In the genomic region with DNA sequence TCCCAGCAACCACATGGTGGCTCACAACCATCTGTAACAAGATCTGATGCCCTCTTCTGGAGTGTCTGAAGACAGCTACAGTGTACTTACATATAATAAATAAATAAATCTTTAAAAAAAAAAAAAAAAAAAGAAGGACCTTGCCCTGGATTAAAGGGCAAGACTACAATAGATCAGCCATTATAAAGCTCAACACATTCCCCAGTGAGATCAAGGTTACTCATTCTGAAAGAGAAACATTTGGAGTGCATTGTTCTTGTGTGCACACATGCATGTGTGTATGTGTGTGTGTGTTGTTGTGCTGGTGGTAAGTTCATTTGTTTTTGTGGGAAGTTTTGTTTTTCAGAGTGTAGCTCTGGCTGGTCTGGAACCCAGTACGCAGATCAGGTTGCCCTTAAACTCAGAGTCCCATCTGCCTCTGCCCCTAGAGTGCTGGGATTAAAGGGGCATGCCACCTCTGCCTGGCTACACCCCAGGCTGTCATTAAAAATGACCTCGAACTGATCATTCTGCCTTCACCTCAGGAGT, we compare ENCODE assay signal across 18 mouse cellular contexts. TPM values are rescaled to one million over a fixed set of nuclear protein-coding genes. Genes with fewer than 3 reads are reported as not detected.
DNase-seq lines count a peak whose midpoint lies in the region; ATAC-seq and TF ChIP-seq lines count a peak whose summit lies in the region.
"Had no signal": no experiment of that assay in that cellular context is flagged by ENCODE, and none has a peak within 500 bp of the region (broad histone marks: within the 10 kb centered on the region; RNA-seq: fewer than 3 reads in every experiment).

No protein-coding gene starts in this region.

- ATAC-seq in midbrain, embryonic 11.5 days (ENCODE audit: low FRiP score), result no peak
- ATAC-seq in midbrain, embryonic 16.5 days, result no peak
- peak; percentile 73 for ATAC-seq in intestine, postnatal 0 days
- ATAC-seq: forebrain, embryonic 15.5 days had no signal

- no peaks in the 10 kb centered on the region for H3K27me3 ChIP-seq in midbrain, embryonic 11.5 days (ENCODE audit: control insufficient read depth, insufficient read depth, low read length)
- H3K27me3 ChIP-seq in midbrain, embryonic 16.5 days (ENCODE audit: control insufficient read depth, insufficient read depth, low read depth, low read length), result no peaks in the 10 kb centered on the region
- H3K27me3 ChIP-seq in intestine, postnatal 0 days (replicated peaks; ENCODE audit: control insufficient read depth, insufficient read depth, low read length), result no peaks in the 10 kb centered on the region
- H3K27me3 ChIP-seq: CH12.LX; embryonic facial prominence, embryonic 12.5 days; forebrain, embryonic 15.5 days; heart, embryonic 13.5 days had no signal

- no peaks in the 10 kb centered on the region for H3K4me1 ChIP-seq in midbrain, embryonic 11.5 days (ENCODE audit: control insufficient read depth, insufficient read depth, low read length)
- H3K4me1 ChIP-seq in midbrain, embryonic 16.5 days (ENCODE audit: control insufficient read depth, insufficient read depth, low read length), result peaks cover 3% of the 10 kb centered on the region; the same call in 1 of the 2 replicates
- no peaks in the 10 kb centered on the region; the same call in 1 of the 2 replicates for H3K4me1 ChIP-seq in intestine, postnatal 0 days (replicated peaks; ENCODE audit: control insufficient read depth, insufficient read depth, low read length)
- H3K4me1 ChIP-seq: embryonic facial prominence, embryonic 12.5 days; forebrain, embryonic 15.5 days had no signal

- H3K4me3 ChIP-seq in midbrain, embryonic 11.5 days (ENCODE audit: low read depth, low read length), result no peak overlapping the region
- no peak overlapping the region for H3K4me3 ChIP-seq in midbrain, embryonic 16.5 days (ENCODE audit: low read depth, low read length)
- H3K4me3 ChIP-seq in intestine, postnatal 0 days (ENCODE audit: low read depth, low read length), result no peak overlapping the region
- H3K4me3 ChIP-seq: embryonic facial prominence, embryonic 12.5 days; forebrain, embryonic 15.5 days; heart, embryonic 13.5 days had no signal

- no peak overlapping the region for H3K4me2 ChIP-seq in midbrain, embryonic 11.5 days
- H3K4me2 ChIP-seq in midbrain, embryonic 16.5 days (ENCODE audit: low read length), result no peak overlapping the region
- H3K4me2 ChIP-seq in intestine, postnatal 0 days (replicated peaks; ENCODE audit: low read depth), result no peak overlapping the region
- H3K4me2 ChIP-seq: embryonic facial prominence, embryonic 12.5 days; forebrain, embryonic 15.5 days; heart, embryonic 13.5 days had no signal

- no peak for TF ChIP-seq CTCF in intestine, postnatal 0 days (IDR thresholded peaks at IDR 0.05; ENCODE audit: low read depth)

- H3K36me3 ChIP-seq in midbrain, embryonic 11.5 days (ENCODE audit: control insufficient read depth, insufficient read depth, low read length), result no peaks in the 10 kb centered on the region; the same call in 1 of the 2 replicates
- no peaks in the 10 kb centered on the region for H3K36me3 ChIP-seq in midbrain, embryonic 16.5 days (ENCODE audit: control insufficient read depth, insufficient read depth, low read length)
- H3K36me3 ChIP-seq in intestine, postnatal 0 days (ENCODE audit: control insufficient read depth, insufficient read depth), result no peaks in the 10 kb centered on the region
- H3K36me3 ChIP-seq: forebrain, embryonic 15.5 days had no signal

- H3K9ac ChIP-seq in midbrain, embryonic 11.5 days (ENCODE audit: low read length), result no peak overlapping the region
- no peak overlapping the region for H3K9ac ChIP-seq in midbrain, embryonic 16.5 days (ENCODE audit: low read depth, low read length)
- H3K9ac ChIP-seq in intestine, postnatal 0 days (ENCODE audit: low read depth, low read length), result no peak overlapping the region
- H3K9ac ChIP-seq: embryonic facial prominence, embryonic 12.5 days; forebrain, embryonic 15.5 days; heart, embryonic 13.5 days had no signal

- H3K9me3 ChIP-seq in midbrain, embryonic 11.5 days (ENCODE audit: control insufficient read depth, low read length), result no peaks in the 10 kb centered on the region
- no peaks in the 10 kb centered on the region for H3K9me3 ChIP-seq in midbrain, embryonic 16.5 days (replicated peaks; ENCODE audit: control insufficient read depth, low read length, poor library complexity, severe bottlenecking)
- H3K9me3 ChIP-seq in intestine, postnatal 0 days (ENCODE audit: control insufficient read depth), result no peaks in the 10 kb centered on the region
- H3K9me3 ChIP-seq: forebrain, embryonic 15.5 days had no signal

- H3K27ac ChIP-seq in midbrain, embryonic 11.5 days (ENCODE audit: low read depth, low read length), result no peak overlapping the region
- no peak overlapping the region for H3K27ac ChIP-seq in midbrain, embryonic 16.5 days (ENCODE audit: low read length)
- H3K27ac ChIP-seq in intestine, postnatal 0 days (ENCODE audit: low read depth, low read length), result no peak overlapping the region
- H3K27ac ChIP-seq: embryonic facial prominence, embryonic 12.5 days; forebrain, embryonic 15.5 days; heart, embryonic 13.5 days had no signal

- 86% methylated on average over 2 of the region's 2 CpGs for WGBS in midbrain, embryonic 11.5 days
- WGBS in midbrain, embryonic 16.5 days, result 77% methylated on average over 2 of the region's 2 CpGs
- 63% methylated on average over 2 of the region's 2 CpGs for WGBS in intestine, postnatal 0 days

- DNase-seq in kidney, adult 8-10 months, result peak; percentile 30 to 37
- no peak for DNase-seq in kidney, postnatal 25 days
- DNase-seq in midbrain, embryonic 11.5 days (ENCODE audit: low spot score, missing footprints), result peak; percentile 23
- no peak for DNase-seq in urinary bladder, postnatal 36 days (ENCODE audit: low spot score in 2 of 2)
- DNase-seq: adrenal gland, adult 8-10 months; cerebellum, adult 11 months; cerebellum, adult 8-10 months; cerebellum, postnatal 14 days; embryo, embryonic 11 days; gastrocnemius, postnatal 36 days; heart, adult 11 months; heart, postnatal 36 days had no signal

RNA-seq across cellular contexts. Expression of gene Glg1, which starts 5.7 kb away (rescaled TPM):
- polyA plus RNA-seq in midbrain, embryonic 11.5 days (2014; fragmentation: Nextera tagmentation; extraction: Ambion mirVana), result 76.6 and 82.4 TPM in 2 replicates
- polyA plus RNA-seq in midbrain, embryonic 16.5 days (2015; fragmentation: Nextera tagmentation; extraction: Ambion mirVana), result 59.7 and 63.3 TPM in 2 replicates
- 26.5 and 29.1 TPM in 2 replicates for polyA plus RNA-seq in intestine, postnatal 0 days (2015; fragmentation: Nextera tagmentation; extraction: Ambion mirVana)

RNA-seq across cellular contexts. Expression of gene Rfwd3, which starts 35.3 kb away (rescaled TPM):
- 91.4 and 93.6 TPM in 2 replicates for polyA plus RNA-seq in midbrain, embryonic 11.5 days (2014; fragmentation: Nextera tagmentation; extraction: Ambion mirVana)
- 20.3 and 23.0 TPM in 2 replicates for polyA plus RNA-seq in midbrain, embryonic 16.5 days (2015; fragmentation: Nextera tagmentation; extraction: Ambion mirVana)
- 16.0 and 16.1 TPM in 2 replicates for polyA plus RNA-seq in intestine, postnatal 0 days (2015; fragmentation: Nextera tagmentation; extraction: Ambion mirVana)

Comparison
In these comparisons a context has a peak if more than half of its experiments do, and no peak if none do; other contexts are left out.
1. DNase-seq: peak in kidney, adult 8-10 months (2 of 2) and midbrain, embryonic 11.5 days (single experiment); none in kidney, postnatal 25 days (0 of 2) and urinary bladder, postnatal 36 days (0 of 2).